Mouse (Mus musculus) cerebellum, adult 11-12 months (tissue): ENCODE results near the gene Samd14.

Source experiments
- DNase-seq: peaks from one replicate; pipeline ENCODE4 v3.0.0; 2022

Samd14 gene

DNA sequence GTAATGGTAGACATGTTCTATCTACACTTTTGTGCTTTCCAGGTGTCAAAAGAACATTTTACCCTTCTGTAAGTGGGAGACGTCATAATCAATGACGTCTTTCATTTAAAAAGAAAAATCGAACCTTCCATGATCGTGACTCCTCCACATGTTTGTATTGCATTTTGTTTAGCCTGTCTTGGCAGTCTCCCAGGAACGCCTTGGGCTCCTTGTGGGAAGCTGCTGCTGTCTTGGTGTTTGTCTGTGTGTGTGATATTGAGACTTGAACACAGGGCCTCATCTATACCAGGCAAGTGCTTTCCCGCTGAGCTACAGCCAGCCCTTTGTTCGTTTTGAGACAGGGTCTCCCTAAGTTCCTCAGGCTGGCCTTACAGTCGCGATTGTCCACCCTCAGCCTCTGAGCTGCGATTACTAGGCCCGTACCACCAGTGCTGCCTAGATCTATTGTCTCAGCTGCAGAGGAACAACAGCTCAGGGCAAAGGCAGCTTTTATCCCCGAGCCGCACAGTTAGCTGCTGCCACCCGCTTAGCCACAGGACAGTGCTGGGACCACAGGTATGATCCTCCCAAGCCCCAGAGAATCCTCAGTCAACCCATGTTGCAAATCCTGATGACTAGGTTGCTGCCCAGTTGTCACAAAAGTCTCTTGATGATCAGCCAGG, 28.6 kb downstream of the Samd14 start:
- peak; percentile 62 for DNase-seq

- peak; percentile 73 for DNase-seq
Observed at GRCm38 (mm10) chr11:95038818-95039655, 29.4 kb downstream of the Samd14 start.

DNA sequence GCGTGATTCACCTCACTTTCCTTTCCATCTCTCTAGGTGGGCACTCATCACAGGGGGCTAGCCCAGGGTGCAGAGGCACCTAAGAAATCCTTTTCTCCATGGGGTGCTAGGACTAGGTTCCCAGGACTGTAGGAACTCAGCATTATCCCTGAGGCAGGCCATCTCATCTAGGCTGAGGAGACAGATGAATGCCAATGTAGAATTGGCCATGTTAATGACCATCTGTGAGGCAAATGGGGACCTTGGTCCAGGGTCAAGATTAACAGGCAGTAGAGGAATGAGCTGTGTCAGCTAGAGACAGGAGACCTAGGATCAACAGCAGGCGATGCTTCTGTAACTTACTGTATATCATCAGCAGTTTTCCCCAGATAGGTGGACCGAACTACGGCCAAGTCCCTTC, 30.1 kb downstream of the Samd14 start:
- DNase-seq, result peak; percentile 87

DNA sequence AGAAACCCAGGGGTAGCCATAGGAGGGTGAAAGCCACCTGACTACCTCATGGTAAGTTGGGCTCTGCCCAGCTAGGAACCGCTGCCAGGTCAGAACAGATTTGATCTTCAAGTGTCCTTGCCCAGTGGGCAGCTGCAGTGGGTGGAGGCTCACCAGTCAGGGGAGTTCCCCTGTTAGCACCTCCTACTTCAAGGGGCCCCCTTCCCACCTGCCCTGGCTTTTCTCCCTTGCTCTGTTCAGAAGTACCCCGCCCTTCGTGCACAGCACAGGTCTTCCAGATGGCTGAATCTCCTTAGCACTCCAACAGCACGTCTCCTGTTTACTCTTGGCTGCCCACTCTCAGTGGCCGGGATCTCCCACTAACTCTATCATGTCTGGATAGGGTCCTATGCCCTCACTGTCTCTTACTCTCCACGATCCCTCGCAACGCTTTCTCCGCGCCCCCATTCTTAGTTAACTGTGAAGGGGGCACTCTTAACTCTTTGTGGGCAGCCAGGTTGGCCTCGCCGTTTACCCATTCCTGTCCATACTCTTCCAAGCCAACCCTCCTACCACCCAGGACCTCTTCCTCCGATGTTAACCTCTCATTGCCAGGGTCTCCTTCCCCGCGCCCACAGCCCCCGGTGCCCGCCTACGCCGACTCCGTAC, 30.9 kb downstream of the Samd14 start:
- peak; percentile 92 for DNase-seq

GRCm38 (mm10) chr11:95041139-95041609, 31.5 kb downstream of the Samd14 start, which contains the start of gene Pdk2:
Gene Pdk2, minus strand, starts transcription at chr11:95041354.
- peak; percentile 99 for DNase-seq

DNA sequence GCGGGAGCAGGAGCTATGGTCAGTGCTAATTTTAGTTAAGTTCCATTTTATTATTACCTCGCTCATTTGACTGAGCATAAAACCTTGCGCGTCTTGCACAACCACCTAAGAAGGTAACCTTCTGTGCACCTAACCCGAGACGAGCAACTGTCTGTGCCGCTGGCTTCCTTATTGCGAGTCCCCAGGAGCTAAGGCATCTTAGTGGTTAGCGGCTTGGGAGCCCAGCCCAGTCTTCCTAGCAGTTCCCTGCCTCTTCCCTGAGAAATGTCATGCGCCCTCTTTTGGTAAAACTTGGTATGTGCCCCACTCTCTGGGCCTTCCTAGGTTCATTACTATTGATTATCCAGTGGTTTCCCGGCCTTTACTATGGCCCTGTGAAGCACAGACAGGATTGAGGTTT, 32.4 kb downstream of the Samd14 start:
- DNase-seq, result peak; percentile 88

DNA sequence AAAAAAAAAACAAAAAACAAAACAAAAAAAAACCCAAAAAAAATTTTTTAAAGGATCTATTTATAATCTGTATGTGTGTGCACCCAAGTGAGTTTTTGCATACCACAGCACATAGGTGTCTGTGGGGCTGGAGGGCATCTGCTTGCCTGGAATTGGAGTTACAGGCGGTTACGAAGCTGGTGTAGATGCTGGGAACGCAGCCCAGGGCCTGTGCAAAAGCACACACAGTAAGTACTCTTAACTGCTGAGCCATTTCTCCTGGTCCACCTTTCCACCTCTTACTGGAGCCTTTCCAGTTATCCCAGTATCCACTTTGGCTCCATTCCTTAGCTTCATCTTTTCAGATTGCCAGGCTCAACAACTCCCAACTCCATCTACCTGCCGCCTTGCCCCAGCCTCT, 33.4 kb downstream of the Samd14 start:
- DNase-seq, result peak; percentile 66

DNA sequence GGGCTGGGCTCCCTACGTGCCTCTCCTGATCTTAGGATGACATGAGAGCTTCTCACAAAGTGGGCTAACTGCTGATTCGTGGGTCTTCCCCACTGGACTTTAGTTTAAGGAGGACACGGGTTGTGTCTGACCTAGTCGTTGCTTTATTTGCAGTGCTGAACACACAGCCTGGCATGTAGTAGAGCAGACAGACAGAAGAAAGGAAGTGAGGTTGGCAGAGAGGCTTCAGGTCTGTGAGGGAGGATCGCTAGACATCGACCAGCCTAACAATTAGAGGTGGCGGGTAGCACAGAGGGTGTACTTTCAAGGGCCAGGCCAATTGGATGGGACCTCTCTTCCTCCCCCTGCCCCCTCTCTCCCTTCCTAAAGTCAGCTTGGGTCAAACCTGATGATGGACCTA, 33.9 kb downstream of the Samd14 start:
- DNase-seq, result peak; percentile 54

- peak; percentile 54 for DNase-seq
Observed at GRCm38 (mm10) chr11:95044185-95044870, 34.6 kb downstream of the Samd14 start.

- DNase-seq, result peak; percentile 73
Observed at GRCm38 (mm10) chr11:95046980-95047680, 37.5 kb downstream of the Samd14 start.

- DNase-seq, result no peak
Observed at GRCm38 (mm10) chr11:95053062-95053461, 43.4 kb downstream of the Samd14 start.

GRCm38 (mm10) chr11:95056768-95057501, 47.3 kb downstream of the Samd14 start:
- peak; percentile 15 for DNase-seq

- DNase-seq, result no peak
Observed at GRCm38 (mm10) chr11:95069226-95069957, 59.7 kb downstream of the Samd14 start.

- DNase-seq, result no peak
Observed at GRCm38 (mm10) chr11:95070140-95071107, 60.7 kb downstream of the Samd14 start.

DNA sequence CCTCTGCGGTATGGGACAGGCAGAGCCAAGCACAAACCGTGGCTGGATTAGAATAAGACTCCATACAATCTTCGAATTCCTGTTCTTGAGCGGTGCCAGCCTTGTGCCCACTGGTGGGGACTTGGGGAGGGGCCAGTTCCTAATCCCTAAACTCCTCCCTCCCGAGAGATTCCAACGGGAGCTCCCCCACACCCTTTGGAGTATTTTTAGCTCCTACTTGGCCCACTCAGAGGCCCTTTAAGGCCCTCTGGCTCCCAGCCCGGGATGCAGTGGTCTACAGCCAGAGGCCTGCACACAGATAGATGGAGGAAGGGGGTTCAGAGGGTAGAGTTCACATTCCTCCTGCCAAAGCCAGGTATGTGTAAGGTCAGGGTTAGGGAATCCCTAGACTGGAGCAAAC, 61.6 kb downstream of the Samd14 start:
- DNase-seq, result peak; percentile 64

DNA sequence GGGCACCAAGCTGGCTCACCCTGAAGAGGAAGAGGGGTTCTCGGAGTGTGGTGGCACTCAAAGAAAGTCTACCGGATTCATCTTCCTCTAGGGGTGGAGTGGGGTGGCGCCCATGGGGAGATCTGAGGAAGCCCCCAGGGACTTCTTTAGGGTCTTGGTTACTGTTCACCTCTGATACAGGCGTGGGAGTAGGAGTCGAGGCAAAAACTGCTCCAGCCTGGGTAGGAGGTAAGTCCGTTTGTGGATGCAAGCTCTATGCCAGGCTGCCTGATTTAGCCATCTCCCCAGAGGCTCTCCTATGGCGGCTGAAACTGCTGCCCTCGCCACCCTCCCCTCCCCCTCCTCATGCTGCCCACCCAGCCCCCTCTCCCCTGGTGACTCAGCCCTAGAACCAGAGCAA, 62.5 kb downstream of the Samd14 start:
- DNase-seq, result no peak

- peak; percentile 90 for DNase-seq
Observed at GRCm38 (mm10) chr11:95072804-95073203, 63.1 kb downstream of the Samd14 start.

- no peak for DNase-seq
Observed at GRCm38 (mm10) chr11:95073835-95074234, 64.2 kb downstream of the Samd14 start.

- DNase-seq, result no peak
Observed at GRCm38 (mm10) chr11:95074694-95075093, 65.0 kb downstream of the Samd14 start.
